Comparison of ENCODE assay signal across 21 mouse cellular contexts in the genomic region with DNA sequence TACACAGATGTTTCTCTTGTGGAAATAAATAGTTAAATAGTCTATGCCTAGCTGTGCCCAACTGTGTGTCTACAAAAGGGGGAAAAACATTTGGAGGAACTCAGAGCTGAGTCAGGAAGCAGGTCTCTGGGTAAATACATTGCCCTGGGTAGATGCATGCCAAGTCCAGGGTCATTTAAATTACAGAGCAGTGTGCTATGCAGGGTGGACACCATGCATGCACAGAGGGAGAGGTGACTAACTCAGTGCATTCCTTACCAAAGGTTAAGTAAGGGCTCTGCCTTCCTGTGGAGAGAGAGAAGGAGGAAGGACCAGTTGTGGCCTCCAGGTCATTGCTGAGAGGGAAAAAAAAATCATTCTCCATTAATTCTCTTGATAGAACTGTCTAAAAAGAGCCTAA. TPM values are rescaled to one million over a fixed set of nuclear protein-coding genes. Genes with fewer than 3 reads are reported as not detected.
A peak's percentile ranks its signal among the peaks of the same experiment; 100 is the strongest.
DNase-seq lines count a peak whose midpoint lies in the region; ATAC-seq and TF ChIP-seq lines count a peak whose summit lies in the region.
"Had no signal": no experiment of that assay in that cellular context is flagged by ENCODE, and none has a peak within 500 bp of the region (broad histone marks: within the 10 kb centered on the region; RNA-seq: fewer than 3 reads in every experiment).

No protein-coding gene starts in this region.

- peaks cover 63% of the 10 kb centered on the region for H3K79me2 ChIP-seq in C2C12 (ENCODE audit: control insufficient read depth, insufficient read depth)

- H3ac ChIP-seq in C2C12 (ENCODE audit: control insufficient read depth, insufficient read length, low read depth), result no peak overlapping the region

- peaks cover 11% of the 10 kb centered on the region for H3K79me3 ChIP-seq in C2C12 (ENCODE audit: low read depth)

- ATAC-seq in hindbrain, embryonic 11.5 days (ENCODE audit: low FRiP score), result no peak
- no peak for ATAC-seq in liver, embryonic 12.5 days
- ATAC-seq: activated CD4-positive, CD25-positive, alpha-beta regulatory T cell, adult 4 months; forebrain, embryonic 16.5 days; hindbrain, embryonic 16.5 days had no signal

- TF ChIP-seq POLR2A in small intestine, adult 2 months (IDR thresholded peaks at IDR 0.05; ENCODE audit: low read depth, low read length), result no peak

- H3K4me2 ChIP-seq in hindbrain, embryonic 11.5 days (replicated peaks; ENCODE audit: low read depth, low read length), result no peak overlapping the region
- H3K4me2 ChIP-seq in liver, embryonic 12.5 days, result no peak overlapping the region
- H3K4me2 ChIP-seq: embryonic facial prominence, embryonic 13.5 days had no signal

- TF ChIP-seq CTCF in C2C12 (IDR thresholded peaks at IDR 0.05; ENCODE audit: control insufficient read depth, insufficient read depth, insufficient read length), result no peak
- no peak for TF ChIP-seq CTCF in small intestine, adult 2 months (IDR thresholded peaks at IDR 0.05; ENCODE audit: extremely low read depth, insufficient read length, insufficient replicate concordance, low read depth, low read length)

- H3K27me3 ChIP-seq in hindbrain, embryonic 10.5 days (ENCODE audit: insufficient read depth, poor library complexity, severe bottlenecking), result no peaks in the 10 kb centered on the region
- no peaks in the 10 kb centered on the region for H3K27me3 ChIP-seq in hindbrain, embryonic 11.5 days (ENCODE audit: control insufficient read depth, insufficient read depth, low read length)
- no peaks in the 10 kb centered on the region for H3K27me3 ChIP-seq in liver, embryonic 12.5 days (replicated peaks)
- H3K27me3 ChIP-seq in C2C12 (ENCODE audit: control insufficient read depth, insufficient read depth, insufficient read length), result no peaks in the 10 kb centered on the region
- no peaks in the 10 kb centered on the region for H3K27me3 ChIP-seq in small intestine, adult 2 months (ENCODE audit: control insufficient read depth, insufficient read depth, low read length)
- H3K27me3 ChIP-seq: embryonic facial prominence, embryonic 13.5 days had no signal

- H3K9me3 ChIP-seq in hindbrain, embryonic 10.5 days, result no peaks in the 10 kb centered on the region
- H3K9me3 ChIP-seq in hindbrain, embryonic 11.5 days (ENCODE audit: control insufficient read depth, low read length), result no peaks in the 10 kb centered on the region
- H3K9me3 ChIP-seq in liver, embryonic 12.5 days (replicated peaks), result no peaks in the 10 kb centered on the region
- H3K9me3 ChIP-seq: embryonic facial prominence, embryonic 13.5 days had no signal

- no peak overlapping the region for H3K9ac ChIP-seq in hindbrain, embryonic 11.5 days (ENCODE audit: low read depth, low read length)
- H3K9ac ChIP-seq in liver, embryonic 12.5 days, result no peak overlapping the region
- H3K9ac ChIP-seq: embryonic facial prominence, embryonic 13.5 days had no signal

- peaks cover 39% of the 10 kb centered on the region for H3K4me1 ChIP-seq in hindbrain, embryonic 10.5 days (replicated peaks)
- no peaks in the 10 kb centered on the region for H3K4me1 ChIP-seq in hindbrain, embryonic 11.5 days (replicated peaks; ENCODE audit: control insufficient read depth, insufficient read depth, low read length)
- peaks cover 26% of the 10 kb centered on the region for H3K4me1 ChIP-seq in liver, embryonic 12.5 days
- peaks cover 15% of the 10 kb centered on the region for H3K4me1 ChIP-seq in small intestine, adult 2 months (ENCODE audit: control insufficient read depth, insufficient read depth, insufficient read length, low read length)

- no peak for DNase-seq in hindbrain, embryonic 10.5 days (ENCODE audit: low spot score)
- DNase-seq in hindbrain, embryonic 11.5 days (ENCODE audit: low spot score), result no peak
- no peak for DNase-seq in liver
- DNase-seq in retina, embryonic 14.5 days (ENCODE audit: low spot score), result no peak
- DNase-seq in left cerebral cortex, adult 8-10 months (ENCODE audit: low spot score in 2 of 2), result no peak
- DNase-seq: adrenal gland, postnatal 36 days; cerebellum, adult 11-12 months; cerebellum, postnatal 14 days; heart, postnatal 36 days; kidney, postnatal 4 days; lung, postnatal 10 days; retina, postnatal 1 day; right cerebral cortex, postnatal 4 days; thymus, postnatal 25 days had no signal

- H3K36me3 ChIP-seq in hindbrain, embryonic 10.5 days, result 0 out of 2 replicates have a peak, but pooled peaks cover 3% of the 10 kb centered on the region
- no peaks in the 10 kb centered on the region for H3K36me3 ChIP-seq in hindbrain, embryonic 11.5 days (ENCODE audit: control insufficient read depth, insufficient read depth, low read length)
- peaks cover 9% of the 10 kb centered on the region; the same call in 1 of the 2 replicates for H3K36me3 ChIP-seq in liver, embryonic 12.5 days
- H3K36me3 ChIP-seq in C2C12 (ENCODE audit: control insufficient read depth, insufficient read depth), result peaks cover 20% of the 10 kb centered on the region
- peaks cover 10% of the 10 kb centered on the region for H3K36me3 ChIP-seq in small intestine, adult 2 months (ENCODE audit: control insufficient read depth, insufficient read depth, low read length)

- no peak overlapping the region for H3K4me3 ChIP-seq in hindbrain, embryonic 10.5 days
- no peak overlapping the region for H3K4me3 ChIP-seq in hindbrain, embryonic 11.5 days (ENCODE audit: low read depth, low read length)
- H3K4me3 ChIP-seq in liver, embryonic 12.5 days, result no peak overlapping the region
- H3K4me3 ChIP-seq in C2C12 (ENCODE audit: insufficient read depth, poor library complexity, severe bottlenecking), result no peak overlapping the region
- no peak overlapping the region for H3K4me3 ChIP-seq in small intestine, adult 2 months (ENCODE audit: low read depth, low read length)
- H3K4me3 ChIP-seq: embryonic facial prominence, embryonic 13.5 days had no signal

- H3K27ac ChIP-seq in hindbrain, embryonic 10.5 days, result peak overlapping the region; percentile 46
- no peak overlapping the region for H3K27ac ChIP-seq in hindbrain, embryonic 11.5 days (ENCODE audit: low read depth, low read length)
- H3K27ac ChIP-seq in liver, embryonic 12.5 days, result 0 out of 2 replicates have a peak overlapping the region, but pooled peaks have one; percentile 5
- H3K27ac ChIP-seq in small intestine, adult 2 months (ENCODE audit: insufficient read depth, low read depth, low read length), result peak overlapping the region; percentile 56
- H3K27ac ChIP-seq: embryonic facial prominence, embryonic 13.5 days had no signal

TF ChIP-seq in C2C12, 6 proteins besides CTCF, POLR2A, EP300 and RAD21:
- TF ChIP-seq MAX (IDR thresholded peaks at IDR 0.05) (peak; percentile 39), MYOG (IDR thresholded peaks at IDR 0.05; ENCODE audit: control insufficient read depth, extremely low read depth, insufficient read length) (no peak)

RNA-seq across cellular contexts. Expression of a gene that starts 22.4 kb away (rescaled TPM):
- polyA plus RNA-seq in hindbrain, embryonic 10.5 days (2016; fragmentation: Nextera tagmentation; extraction: Ambion mirVana), result 57.0 and 63.9 TPM in 2 replicates
- polyA plus RNA-seq in hindbrain, embryonic 11.5 days (2014; fragmentation: Nextera tagmentation; extraction: Ambion mirVana), result 60.4 and 69.0 TPM in 2 replicates
- 40.4 and 40.5 TPM in 2 replicates for polyA plus RNA-seq in liver, embryonic 12.5 days (2016; fragmentation: Nextera tagmentation; extraction: Ambion mirVana)
- 90.2 TPM for polyA plus RNA-seq in C2C12 (2012; fragmentation: generic; extraction: Trizol)
- 71.1 and 134 TPM in 2 replicates for polyA plus RNA-seq in small intestine, adult 2 months (2012; rRNA removed)
- total RNA-seq in left cerebral cortex, adult 8-10 months (2022), result 100 to 1,000 TPM in 3 of 4 experiments, 10 to 100 TPM in 1; 94.2 to 120 (median 103) TPM
